8 mouse cellular contexts compared by ENCODE assay signal in genomic region chr19:5794771-5795576, GRCm38 (mm10). TPM values are rescaled to one million over a fixed set of nuclear protein-coding genes. Genes with fewer than 3 reads are reported as not detected.
DNase-seq lines count a peak whose midpoint lies in the region; ATAC-seq and TF ChIP-seq lines count a peak whose summit lies in the region.

No protein-coding gene starts in this region.

- peak overlapping the region; percentile 39; the same call in 1 of the 2 replicates for H3K9ac ChIP-seq in hindbrain, embryonic 16.5 days (ENCODE audit: low read depth, low read length)
- no peak overlapping the region for H3K9ac ChIP-seq in liver, embryonic 16.5 days (ENCODE audit: low read depth, low read length)

- H3K4me3 ChIP-seq in embryonic fibroblast, embryonic 13.5 days (ENCODE audit: insufficient read depth, low read length), result peak overlapping the region; percentile 95
- peak overlapping the region; percentile 97 for H3K4me3 ChIP-seq in hindbrain, embryonic 16.5 days (ENCODE audit: low read length)
- no peak overlapping the region for H3K4me3 ChIP-seq in liver, embryonic 16.5 days (ENCODE audit: low read depth, low read length)
- no peak overlapping the region for H3K4me3 ChIP-seq in small intestine, adult 2 months (ENCODE audit: low read depth, low read length)

- peak overlapping the region; percentile 20 for H3K27ac ChIP-seq in embryonic fibroblast, embryonic 13.5 days (ENCODE audit: insufficient read depth, low read length)
- peak overlapping the region; percentile 5; the same call in 1 of the 2 replicates for H3K27ac ChIP-seq in hindbrain, embryonic 16.5 days (ENCODE audit: low read depth, low read length)
- H3K27ac ChIP-seq in liver, embryonic 16.5 days (ENCODE audit: low read length), result peak overlapping the region; percentile 35
- no peak overlapping the region for H3K27ac ChIP-seq in small intestine, adult 2 months (ENCODE audit: insufficient read depth, low read depth, low read length)

- TF ChIP-seq POLR2A in embryonic fibroblast, embryonic 13.5 days (IDR thresholded peaks at IDR 0.05; ENCODE audit: low read depth, low read length), result peak; percentile 74
- peak; percentile 44; the same call in 1 of the 2 replicates for TF ChIP-seq POLR2A in small intestine, adult 2 months (IDR thresholded peaks at IDR 0.05; ENCODE audit: low read depth, low read length)

- ATAC-seq in hindbrain, embryonic 16.5 days, result no peak
- ATAC-seq in liver, embryonic 16.5 days (ENCODE audit: low read depth), result no peak; the same call in 1 of the 2 replicates

- H3K4me1 ChIP-seq in embryonic fibroblast, embryonic 13.5 days (ENCODE audit: control insufficient read depth, insufficient read depth, low read length), result no peaks in the 10 kb centered on the region
- H3K4me1 ChIP-seq in hindbrain, embryonic 16.5 days (ENCODE audit: control insufficient read depth, insufficient read depth, low read depth, low read length), result peaks cover 36% of the 10 kb centered on the region
- H3K4me1 ChIP-seq in liver, embryonic 16.5 days (ENCODE audit: control insufficient read depth, low read depth, low read length), result peaks cover 42% of the 10 kb centered on the region
- no peaks in the 10 kb centered on the region; the same call in 1 of the 2 replicates for H3K4me1 ChIP-seq in small intestine, adult 2 months (ENCODE audit: control insufficient read depth, insufficient read depth, insufficient read length, low read length)

- H3K36me3 ChIP-seq in hindbrain, embryonic 16.5 days (ENCODE audit: control insufficient read depth, insufficient read depth, low read length), result peaks cover 22% of the 10 kb centered on the region
- peaks cover 45% of the 10 kb centered on the region for H3K36me3 ChIP-seq in liver, embryonic 16.5 days (ENCODE audit: control insufficient read depth, insufficient read depth)
- peaks cover 40% of the 10 kb centered on the region for H3K36me3 ChIP-seq in small intestine, adult 2 months (ENCODE audit: control insufficient read depth, insufficient read depth, low read length)

- peak; percentile 72 for DNase-seq in adrenal gland, adult 2 months
- DNase-seq in adrenal gland, postnatal 4 days (ENCODE audit: low spot score in 2 of 2), result no peak
- DNase-seq in Muller cell, postnatal 12 days (ENCODE audit: inconsistent ontology term), result peak; percentile 78
- no peak for DNase-seq in urinary bladder, postnatal 36 days (ENCODE audit: low spot score in 2 of 2)

- peak overlapping the region; percentile 98 for H3K4me2 ChIP-seq in hindbrain, embryonic 16.5 days (ENCODE audit: low read length)
- 0 out of 2 replicates have a peak overlapping the region, but pooled peaks have one; percentile 8 for H3K4me2 ChIP-seq in liver, embryonic 16.5 days (ENCODE audit: low read depth, low read length)

- TF ChIP-seq CTCF in embryonic fibroblast, embryonic 13.5 days (IDR thresholded peaks at IDR 0.05; ENCODE audit: borderline replicate concordance, insufficient read depth, low read length), result no peak
- TF ChIP-seq CTCF in small intestine, adult 2 months (IDR thresholded peaks at IDR 0.05; ENCODE audit: extremely low read depth, insufficient read length, insufficient replicate concordance, low read depth, low read length), result no peak

- no peaks in the 10 kb centered on the region for H3K9me3 ChIP-seq in hindbrain, embryonic 16.5 days (ENCODE audit: control insufficient read depth, low read length)
- no peaks in the 10 kb centered on the region for H3K9me3 ChIP-seq in liver, embryonic 16.5 days (replicated peaks; ENCODE audit: control insufficient read depth, low read length)

- WGBS in hindbrain, embryonic 16.5 days, result 33% methylated on average over 5 of the region's 5 CpGs
- 31% methylated on average over 5 of the region's 5 CpGs for WGBS in liver, embryonic 16.5 days (ENCODE audit: insufficient replicate concordance)
- 33% methylated on average over 5 of the region's 5 CpGs for WGBS in small intestine, adult 2 months

- H3K27me3 ChIP-seq in hindbrain, embryonic 16.5 days (replicated peaks; ENCODE audit: control insufficient read depth, insufficient read depth, low read length), result no peaks in the 10 kb centered on the region
- no peaks in the 10 kb centered on the region for H3K27me3 ChIP-seq in liver, embryonic 16.5 days (ENCODE audit: control insufficient read depth, insufficient read depth, low read depth, low read length)
- H3K27me3 ChIP-seq in small intestine, adult 2 months (ENCODE audit: control insufficient read depth, insufficient read depth, low read length), result no peaks in the 10 kb centered on the region

RNA-seq across cellular contexts. Expression of gene Scyl1, which starts 23.8 kb away (rescaled TPM):
- total RNA-seq in adrenal gland, adult 2 months (2021), result 100 to 1,000 TPM; 106 to 109 TPM
- 119 and 125 TPM in 2 replicates for polyA plus RNA-seq in adrenal gland, adult 2 months (2012; rRNA removed)
- total RNA-seq in adrenal gland, postnatal 4 days (2021), result 100 to 1,000 TPM; 105 to 110 TPM
- 78.4 and 83.1 TPM in 2 replicates for polyA plus RNA-seq in embryonic fibroblast, embryonic 13.5 days (2011; ENCODE audit: insufficient read length, low read depth, missing spikeins)
- 83.2 and 93.9 TPM in 2 replicates for polyA plus RNA-seq in hindbrain, embryonic 16.5 days (2015; fragmentation: Nextera tagmentation; extraction: Ambion mirVana)
- polyA plus RNA-seq in liver, embryonic 16.5 days (2015; fragmentation: Nextera tagmentation; extraction: Ambion mirVana), result 19.3 and 21.5 TPM in 2 replicates
- polyA plus RNA-seq in small intestine, adult 2 months (2012; rRNA removed), result 37.1 and 52.5 TPM in 2 replicates

RNA-seq across cellular contexts. Expression of gene Ltbp3, which starts 54.3 kb away (rescaled TPM):
- 100 to 1,000 TPM; 174 to 246 TPM for total RNA-seq in adrenal gland, adult 2 months (2021)
- polyA plus RNA-seq in adrenal gland, adult 2 months (2012; rRNA removed), result 737 and 768 TPM in 2 replicates
- 100 to 1,000 TPM; 277 to 287 TPM for total RNA-seq in adrenal gland, postnatal 4 days (2021)
- 119 and 136 TPM in 2 replicates for polyA plus RNA-seq in embryonic fibroblast, embryonic 13.5 days (2011; ENCODE audit: insufficient read length, low read depth, missing spikeins)
- polyA plus RNA-seq in hindbrain, embryonic 16.5 days (2015; fragmentation: Nextera tagmentation; extraction: Ambion mirVana), result 11.6 and 15.4 TPM in 2 replicates
- 0.74 and 4.6 TPM in 2 replicates for polyA plus RNA-seq in liver, embryonic 16.5 days (2015; fragmentation: Nextera tagmentation; extraction: Ambion mirVana)
- 28.2 and 30.2 TPM in 2 replicates for polyA plus RNA-seq in small intestine, adult 2 months (2012; rRNA removed)

Comparison
In these comparisons a context has a peak if more than half of its experiments do, and no peak if none do; other contexts are left out.
1. DNase-seq: peak in adrenal gland, adult 2 months (single experiment) and Muller cell, postnatal 12 days (single experiment); none in adrenal gland, postnatal 4 days (0 of 2) and urinary bladder, postnatal 36 days (0 of 2).
2. H3K4me3 ChIP-seq: peak in embryonic fibroblast, embryonic 13.5 days (single experiment) and hindbrain, embryonic 16.5 days (single experiment); none in liver, embryonic 16.5 days (single experiment) and small intestine, adult 2 months (single experiment).